ENCODE assay signal across 7 mouse cellular contexts in genomic region chr1:133800512-133800911, GRCm38 (mm10). TPM values are rescaled to one million over a fixed set of nuclear protein-coding genes. Genes with fewer than 3 reads are reported as not detected.
DNase-seq lines count a peak whose midpoint lies in the region; ATAC-seq and TF ChIP-seq lines count a peak whose summit lies in the region.

No protein-coding gene starts in this region.

- H3K9ac ChIP-seq in lung, embryonic 14.5 days = peak overlapping the region; percentile 46
- peak overlapping the region; percentile 52 for H3K9ac ChIP-seq in embryonic facial prominence, embryonic 11.5 days (replicated peaks; ENCODE audit: low read length)
- peak overlapping the region; percentile 53; the same call in 1 of the 2 replicates for H3K9ac ChIP-seq in midbrain, embryonic 11.5 days (ENCODE audit: low read length)

- H3K9me3 ChIP-seq in lung, embryonic 14.5 days (ENCODE audit: low read depth, low read length) = no peaks in the 10 kb centered on the region
- H3K9me3 ChIP-seq in embryonic facial prominence, embryonic 11.5 days (replicated peaks; ENCODE audit: control insufficient read depth, low read length) = no peaks in the 10 kb centered on the region
- H3K9me3 ChIP-seq in hindbrain, embryonic 10.5 days = no peaks in the 10 kb centered on the region
- H3K9me3 ChIP-seq in midbrain, embryonic 11.5 days (ENCODE audit: control insufficient read depth, low read length) = no peaks in the 10 kb centered on the region

- ATAC-seq in lung, embryonic 14.5 days (ENCODE audit: insufficient read depth) = peak; percentile 50
- 0 out of 2 replicates have a peak, but pooled peaks have one; percentile 49 for ATAC-seq in embryonic facial prominence, embryonic 11.5 days (replicated peaks; ENCODE audit: insufficient number of reproducible peaks, low FRiP score, low TSS enrichment, low read depth)
- ATAC-seq in midbrain, embryonic 11.5 days (ENCODE audit: low FRiP score) = peak; percentile 65

- no peaks in the 10 kb centered on the region for H3K36me3 ChIP-seq in lung, embryonic 14.5 days (ENCODE audit: insufficient read depth)
- H3K36me3 ChIP-seq in embryonic facial prominence, embryonic 11.5 days (replicated peaks; ENCODE audit: control insufficient read depth, insufficient read depth, low read depth, low read length) = no peaks in the 10 kb centered on the region
- no peaks in the 10 kb centered on the region for H3K36me3 ChIP-seq in hindbrain, embryonic 10.5 days
- no peaks in the 10 kb centered on the region for H3K36me3 ChIP-seq in midbrain, embryonic 11.5 days (ENCODE audit: control insufficient read depth, insufficient read depth, low read length)

- no peaks in the 10 kb centered on the region for H3K27me3 ChIP-seq in lung, embryonic 14.5 days (ENCODE audit: insufficient read depth, low read length)
- 0 out of 2 replicates have a peak, but pooled peaks cover 2% of the 10 kb centered on the region for H3K27me3 ChIP-seq in embryonic facial prominence, embryonic 11.5 days (ENCODE audit: control insufficient read depth, insufficient read depth, low read length)
- H3K27me3 ChIP-seq in hindbrain, embryonic 10.5 days (ENCODE audit: insufficient read depth, poor library complexity, severe bottlenecking) = peaks cover 49% of the 10 kb centered on the region
- no peaks in the 10 kb centered on the region; the same call in 1 of the 2 replicates for H3K27me3 ChIP-seq in midbrain, embryonic 11.5 days (ENCODE audit: control insufficient read depth, insufficient read depth, low read length)

- H3K4me2 ChIP-seq in lung, embryonic 14.5 days = peak overlapping the region; percentile 97
- H3K4me2 ChIP-seq in embryonic facial prominence, embryonic 11.5 days (ENCODE audit: low read depth, low read length) = peak overlapping the region; percentile 87
- H3K4me2 ChIP-seq in midbrain, embryonic 11.5 days = peak overlapping the region; percentile 96

- peak overlapping the region; percentile 62 for H3K27ac ChIP-seq in lung, embryonic 14.5 days (ENCODE audit: low read depth)
- no peak overlapping the region for H3K27ac ChIP-seq in embryonic facial prominence, embryonic 11.5 days (replicated peaks; ENCODE audit: low read depth, low read length)
- peak overlapping the region; percentile 75 for H3K27ac ChIP-seq in hindbrain, embryonic 10.5 days
- no peak overlapping the region for H3K27ac ChIP-seq in midbrain, embryonic 11.5 days (ENCODE audit: low read depth, low read length)

- peaks cover 21% of the 10 kb centered on the region for H3K4me1 ChIP-seq in lung, embryonic 14.5 days (ENCODE audit: insufficient read depth)
- no peaks in the 10 kb centered on the region; the same call in 1 of the 2 replicates for H3K4me1 ChIP-seq in embryonic facial prominence, embryonic 11.5 days (ENCODE audit: control insufficient read depth, insufficient read depth, low read length)
- H3K4me1 ChIP-seq in hindbrain, embryonic 10.5 days (replicated peaks) = peaks cover 57% of the 10 kb centered on the region
- peaks cover 24% of the 10 kb centered on the region for H3K4me1 ChIP-seq in midbrain, embryonic 11.5 days (ENCODE audit: control insufficient read depth, insufficient read depth, low read length)

- DNase-seq in lung, embryonic 14.5 days = peak; percentile 37
- no peak for DNase-seq in lung, postnatal 14 days
- DNase-seq in embryonic facial prominence, embryonic 11.5 days (ENCODE audit: low spot score) = peak; percentile 20
- no peak for DNase-seq in hindbrain, embryonic 10.5 days (ENCODE audit: low spot score)
- peak; percentile 91 for DNase-seq in midbrain, embryonic 11.5 days (ENCODE audit: low spot score, missing footprints)
- DNase-seq in retina, embryonic 14.5 days (ENCODE audit: low spot score) = no peak
- no peak for DNase-seq in adipocyte (ENCODE audit: low spot score)

- H3K4me3 ChIP-seq in lung, embryonic 14.5 days (ENCODE audit: low read depth, low read length) = peak overlapping the region; percentile 62
- peak overlapping the region; percentile 51 for H3K4me3 ChIP-seq in embryonic facial prominence, embryonic 11.5 days (ENCODE audit: low read depth, low read length)
- H3K4me3 ChIP-seq in hindbrain, embryonic 10.5 days = peak overlapping the region; percentile 65
- peak overlapping the region; percentile 46 for H3K4me3 ChIP-seq in midbrain, embryonic 11.5 days (ENCODE audit: low read depth, low read length)

- 1% methylated on average over 16 of the region's 16 CpGs for WGBS in lung, embryonic 14.5 days
- 0% methylated on average over 16 of the region's 16 CpGs for WGBS in embryonic facial prominence, embryonic 11.5 days
- WGBS in hindbrain, embryonic 10.5 days = under 1% methylated on average over 16 of the region's 16 CpGs
- 0% methylated on average over 16 of the region's 16 CpGs for WGBS in midbrain, embryonic 11.5 days

- no peak for TF ChIP-seq CTCF in lung, embryonic 14.5 days (IDR thresholded peaks at IDR 0.05; ENCODE audit: low read depth)

RNA-seq across cellular contexts. Expression of gene Atp2b4, which starts 0.3 kb away (rescaled TPM):
- polyA plus RNA-seq in lung, embryonic 14.5 days (2014; fragmentation: Nextera tagmentation; extraction: Ambion mirVana) = 11.2 and 12.7 TPM in 2 replicates
- polyA plus RNA-seq in embryonic facial prominence, embryonic 11.5 days (2014; fragmentation: Nextera tagmentation; extraction: Ambion mirVana) = 9.6 and 9.9 TPM in 2 replicates
- polyA plus RNA-seq in hindbrain, embryonic 10.5 days (2016; fragmentation: Nextera tagmentation; extraction: Ambion mirVana) = 4.2 and 4.6 TPM in 2 replicates
- polyA plus RNA-seq in midbrain, embryonic 11.5 days (2014; fragmentation: Nextera tagmentation; extraction: Ambion mirVana) = 7.6 and 8.3 TPM in 2 replicates

Comparison
In these comparisons a context has a peak if more than half of its experiments do, and no peak if none do; other contexts are left out.
1. DNase-seq: peak in lung, embryonic 14.5 days (single experiment), embryonic facial prominence, embryonic 11.5 days (single experiment) and midbrain, embryonic 11.5 days (single experiment); none in lung, postnatal 14 days (single experiment), hindbrain, embryonic 10.5 days (single experiment), retina, embryonic 14.5 days (single experiment) and adipocyte (single experiment).
2. H3K27ac ChIP-seq: peak in lung, embryonic 14.5 days (single experiment) and hindbrain, embryonic 10.5 days (single experiment); none in embryonic facial prominence, embryonic 11.5 days (single experiment) and midbrain, embryonic 11.5 days (single experiment).
3. Peak in every context shown above with its lines, with median percentiles within 50 percentile points of each other: ATAC-seq, H3K4me2 ChIP-seq, H3K4me3 ChIP-seq and H3K9ac ChIP-seq.